Mouse (Mus musculus) granulocyte monocyte progenitor cell, adult 5-6 weeks (primary cell): ENCODE measurements around the gene Gm12184. TPM values are rescaled to one million over a fixed set of nuclear protein-coding genes. Genes with fewer than 3 reads are reported as not detected.
"Not testable (repeated sequence)": the region's sequence is repeated elsewhere in the genome, so short reads cannot be mapped to it uniquely, and the experiment has no call there.

Experiments
- ATAC-seq: replicated peaks from 2 replicates; pipeline ENCODE4 v1.8.0; 2016; ENCODE audit warnings: mild to moderate bottlenecking, moderate TSS enrichment, inconsistent platforms; ENCODE audit not compliant: poor library complexity, severe bottlenecking
- total RNA-seq, 2 experiments: library from RNA; stranded (forward) in 1 of 2; stranded (reverse) in 1 of 2; fragments of 200-712, 200-1000 nt in 1 of 2; fragments of >200 nt in 1 of 2; fragmentation: Nextera tagmentation in 1 of 2; gene quantifications; 2 replicates each; pipeline ENCODE4 v1.2.3; 2014 to 2017

Gene Gm12184
- total RNA-seq, 2 experiments from 2014 or later: 2.9 to 14.2 TPM

GRCm38 (mm10) chr11:48851270-48851995, 25.0 kb upstream of the Gm12184 start:
- ATAC-seq: no peak

DNA sequence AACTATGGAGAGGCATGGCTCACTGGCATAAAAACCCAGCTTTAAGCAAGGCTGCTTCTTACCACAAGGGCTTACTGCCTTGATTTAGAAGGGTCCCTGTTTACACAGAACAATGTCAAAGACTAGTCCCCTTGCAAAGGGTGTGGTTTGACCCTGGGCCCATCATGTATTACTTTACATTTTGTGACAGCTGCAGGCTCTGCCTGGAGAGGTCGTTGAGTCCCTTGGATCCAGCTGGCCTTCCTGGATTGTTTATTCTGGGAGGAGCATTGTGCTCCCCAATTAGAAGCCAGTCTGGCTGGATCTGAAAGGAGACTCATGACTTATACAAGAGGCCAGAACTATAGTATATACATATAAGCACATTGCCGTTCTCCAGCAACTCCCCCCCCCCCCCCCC, 23.8 kb upstream of the Gm12184 start:
- ATAC-seq: no peak

- ATAC-seq: no peak
Measured at GRCm38 (mm10) chr11:48846881-48847280, 20.4 kb upstream of the Gm12184 start.

DNA sequence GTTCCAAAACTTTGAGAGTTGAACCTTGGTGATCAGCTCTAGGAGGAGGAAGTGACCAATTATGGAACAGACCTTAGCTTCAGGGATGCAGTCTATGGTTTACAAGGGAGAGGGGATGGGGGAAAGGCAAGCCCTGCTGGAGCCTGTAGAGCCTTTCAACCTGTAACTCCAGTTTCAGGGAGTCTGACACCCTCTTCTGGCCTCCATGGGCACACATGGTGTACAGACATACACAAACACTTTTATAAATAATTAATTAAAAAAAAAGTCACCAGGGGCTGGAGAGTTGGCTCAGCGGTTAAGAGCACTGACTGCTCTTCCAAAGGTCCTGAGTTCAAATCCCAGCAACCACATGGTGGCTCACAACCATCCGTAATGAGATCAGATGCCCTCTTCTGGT, 19.9 kb upstream of the Gm12184 start:
- ATAC-seq: not testable (repeated sequence)

GRCm38 (mm10) chr11:48845244-48845815, 18.9 kb upstream of the Gm12184 start:
- no peak for ATAC-seq

- no peak for ATAC-seq
Measured at GRCm38 (mm10) chr11:48844309-48844708, 17.9 kb upstream of the Gm12184 start.

- ATAC-seq: no peak
Measured at GRCm38 (mm10) chr11:48843202-48843601, 16.7 kb upstream of the Gm12184 start.

- ATAC-seq: no peak
Measured at GRCm38 (mm10) chr11:48842378-48842792, 15.9 kb upstream of the Gm12184 start.

DNA sequence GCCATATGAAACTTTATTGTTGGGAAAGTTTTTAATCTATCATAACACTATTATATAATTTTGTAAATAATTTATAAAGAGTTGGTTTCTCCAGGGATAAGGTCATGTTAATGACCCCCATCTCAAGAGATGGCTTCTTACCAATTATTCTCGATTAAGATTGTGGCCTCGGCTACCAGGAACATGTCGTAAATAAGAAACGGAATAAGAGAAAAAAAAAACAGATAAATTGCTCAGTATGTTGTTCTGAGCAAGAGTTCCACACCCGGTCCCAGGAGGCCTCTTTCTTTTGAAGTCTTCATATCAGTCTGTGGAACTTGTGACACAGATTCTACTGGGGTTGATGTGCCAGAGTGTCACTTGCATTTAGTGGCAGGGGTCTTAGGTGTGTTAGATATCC, 14.8 kb upstream of the Gm12184 start:
- ATAC-seq: no peak

- ATAC-seq: no peak
Measured at GRCm38 (mm10) chr11:48840805-48841204, 14.3 kb upstream of the Gm12184 start.

- no peak for ATAC-seq
Measured at GRCm38 (mm10) chr11:48838879-48839680, 12.6 kb upstream of the Gm12184 start.

GRCm38 (mm10) chr11:48838181-48838797, 11.8 kb upstream of the Gm12184 start:
- peak; percentile 69 for ATAC-seq

DNA sequence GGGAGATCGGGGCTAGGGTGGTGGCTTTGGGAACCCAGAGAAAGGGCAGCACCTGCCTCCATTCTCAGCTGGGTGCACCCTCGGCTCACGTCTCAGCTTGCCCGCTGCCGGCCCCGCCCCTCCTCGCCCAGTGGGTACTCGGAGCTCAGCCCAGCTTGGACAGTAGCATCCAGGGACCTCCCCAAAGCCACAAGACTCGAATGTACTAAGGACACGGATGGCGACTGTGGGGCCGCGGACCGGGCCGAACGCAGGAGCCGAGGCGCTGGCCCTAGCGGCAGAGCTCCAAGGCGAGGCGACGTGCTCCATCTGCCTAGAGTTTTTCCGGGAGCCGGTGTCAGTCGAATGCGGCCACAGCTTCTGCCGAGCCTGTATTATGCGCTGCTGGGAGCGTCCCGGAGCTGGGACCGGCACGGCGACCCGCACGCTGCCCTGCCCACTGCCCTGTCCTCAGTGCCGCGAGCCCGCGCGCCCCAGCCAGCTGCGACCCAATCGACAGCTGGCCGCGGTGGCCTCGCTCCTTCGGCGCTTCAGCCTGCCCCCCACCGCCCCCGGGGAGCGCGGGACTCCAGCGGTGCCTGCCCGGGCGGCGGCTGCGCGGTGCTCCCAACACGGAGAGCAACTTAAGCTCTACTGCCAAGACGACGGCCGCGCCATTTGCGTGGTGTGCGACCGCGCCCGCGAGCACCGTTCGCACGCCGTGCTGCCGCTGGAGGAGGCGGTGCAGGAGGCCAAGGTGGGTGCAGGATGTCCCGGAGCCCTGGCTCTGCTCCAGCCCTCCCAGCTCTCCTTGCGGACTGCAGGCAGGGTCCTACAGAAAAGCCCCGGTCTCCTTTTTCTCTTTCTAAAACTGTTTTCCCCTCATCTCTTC, 11.1 kb upstream of the Gm12184 start:
- peak; percentile 11 for ATAC-seq

DNA sequence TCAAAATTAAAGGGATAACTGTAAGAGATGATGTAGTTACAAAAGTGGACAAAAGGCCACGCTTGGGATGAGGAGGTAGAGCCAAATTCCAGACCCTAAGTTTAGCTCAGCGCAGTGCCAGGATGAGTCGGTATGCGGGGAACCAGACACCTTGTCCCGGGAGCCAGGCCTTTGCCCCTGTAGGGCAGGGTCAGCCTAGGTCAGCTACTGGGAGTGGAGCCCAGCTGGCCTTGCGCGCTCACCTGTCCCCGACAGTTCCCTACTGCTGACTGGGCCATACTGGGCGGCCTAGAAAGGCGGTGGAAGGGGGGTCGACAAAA, 10.5 kb upstream of the Gm12184 start:
- ATAC-seq: no peak

GRCm38 (mm10) chr11:48835923-48836322, 9.5 kb upstream of the Gm12184 start:
- ATAC-seq: no peak

GRCm38 (mm10) chr11:48833731-48834639, 7.5 kb upstream of the Gm12184 start:
- ATAC-seq: peak; percentile 54

GRCm38 (mm10) chr11:48833078-48833730, 6.7 kb upstream of the Gm12184 start:
- no peak for ATAC-seq

GRCm38 (mm10) chr11:48831273-48831672, 4.8 kb upstream of the Gm12184 start:
- no peak for ATAC-seq

- no peak for ATAC-seq
Measured at GRCm38 (mm10) chr11:48830279-48830678, 3.8 kb upstream of the Gm12184 start.
